Mouse (Mus musculus): ENCODE data around the gene Sh3pxd2a.

DNA sequence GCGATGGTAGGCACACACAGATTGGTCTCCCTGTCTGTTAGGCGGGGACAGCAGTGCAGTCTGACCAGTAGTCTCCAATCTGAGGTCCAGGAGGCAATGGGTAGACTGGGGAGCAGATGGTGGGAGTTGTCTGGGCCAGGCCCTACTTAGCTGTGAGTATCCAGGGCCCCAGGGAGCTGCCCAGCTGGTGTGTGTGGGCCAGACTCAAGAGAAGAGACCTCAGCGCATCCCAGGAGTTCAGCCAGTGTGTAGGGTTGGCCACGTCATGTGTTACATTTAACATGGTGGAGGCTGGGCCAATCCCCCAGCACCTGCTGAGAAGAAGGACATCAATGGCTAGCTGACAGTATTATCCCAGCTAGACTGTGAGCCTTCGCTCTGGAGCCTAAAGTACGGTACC, 56.9 kb downstream of the Sh3pxd2a start:
- TF ChIP-seq CTCF (conservative IDR thresholded peaks at IDR 0.05; ENCODE audit: insufficient read depth, insufficient read length, low read depth, low read length) (no peak), POLR2A (IDR thresholded peaks at IDR 0.05; ENCODE audit: low read depth, low read length) (no peak)
